Mouse (Mus musculus): ENCODE measurements at regions not wholly inside any gene's neighbourhood (a gene's known extent, or its start where the extent isn't known, plus 50 kb on each side); places are given as distances from the start of the nearest gene placed in this dataset.

- TF ChIP-seq CTCF (IDR thresholded peaks at IDR 0.05; ENCODE audit: insufficient read depth, low read depth, low read length) (no peak), POLR2A (IDR thresholded peaks at IDR 0.05; ENCODE audit: insufficient read depth, low read depth, low read length) (no peak)
Measured at GRCm38 (mm10) chr1:133541996-133542775, 67.9 kb downstream of the Snrpe start.

Measured in olfactory bulb, adult 2 months (tissue).